Mouse (Mus musculus) midbrain, embryonic 16.5 days (tissue): ENCODE results near the gene Fcgrt. TPM values are rescaled to one million over a fixed set of nuclear protein-coding genes. Genes with fewer than 3 reads are reported as not detected.
"Not testable (repeated sequence)": the region's sequence is repeated elsewhere in the genome, so short reads cannot be mapped to it uniquely, and the experiment has no call there.

ENCODE experiments used
- ATAC-seq: fragments of 200-750 bp; cut with Nextera tagmentation; 2 replicates; pipeline ENCODE4 v1.8.0; 2017; ENCODE audit warnings: moderate TSS enrichment
- H3K27ac ChIP-seq: fragments of 300-500 bp; sonication (generic); 2 replicates; pipeline ENCODE4 v1.5.1; 2014; ENCODE audit warnings: mild to moderate bottlenecking, low read length, mixed read lengths
- H3K27me3 ChIP-seq: fragments of 300-500 bp; sonication (generic); 2 replicates; pipeline ENCODE4 v1.6.1; 2014; ENCODE audit warnings: low read depth, low read length, mixed read lengths; ENCODE audit not compliant: control insufficient read depth, insufficient read depth
- H3K36me3 ChIP-seq: fragments of 300-500 bp; sonication (generic); 2 replicates; pipeline ENCODE4 v1.6.1; 2014; ENCODE audit warnings: mild to moderate bottlenecking, low read length, moderate library complexity, mixed read lengths; ENCODE audit not compliant: control insufficient read depth, insufficient read depth
- H3K4me1 ChIP-seq: fragments of 300-500 bp; sonication (generic); 2 replicates; pipeline ENCODE4 v1.6.1; 2014; ENCODE audit warnings: mild to moderate bottlenecking, low read length, mixed read lengths; ENCODE audit not compliant: control insufficient read depth, insufficient read depth
- H3K4me2 ChIP-seq: fragments of 300-500 bp; sonication (generic); 2 replicates; pipeline ENCODE4 v1.6.1; 2014; ENCODE audit warnings: mild to moderate bottlenecking, low read length, mixed read lengths
- H3K4me3 ChIP-seq: fragments of 300-500 bp; sonication (generic); 2 replicates; pipeline ENCODE4 v1.5.1; 2014; ENCODE audit warnings: low read depth, mild to moderate bottlenecking, low read length, moderate library complexity, mixed read lengths
- H3K9ac ChIP-seq: fragments of 300-500 bp; sonication (generic); 2 replicates; pipeline ENCODE4 v1.6.1; 2014; ENCODE audit warnings: low read depth, low read length, mixed read lengths
- H3K9me3 ChIP-seq: fragments of 300-500 bp; sonication (generic); replicated peaks from 2 replicates; pipeline ENCODE4 v1.6.1; 2014; ENCODE audit warnings: mild to moderate bottlenecking, low read length, mixed read lengths; ENCODE audit not compliant: control insufficient read depth, poor library complexity, severe bottlenecking
- WGBS: fragments of 180-500 bp; shearing (Covaris S2); extraction: QIAGEN DNeasy Blood & Tissue Kit; methylation state at CpG from one replicate; pipeline ENCODE4 v1.1.7; 2014; 5-methylcytosine and 5-hydroxymethylcytosine counted together
- polyA plus RNA-seq: library from polyadenylated mRNA; unstranded; fragments of >200 nt; fragmentation: Nextera tagmentation; extraction: Ambion mirVana; gene quantifications from 2 replicates; pipeline ENCODE4 v1.2.1, GENCODE M21; 2015

The Fcgrt gene
- polyA plus RNA-seq, 1 experiment from 2014 or later: 27.9 TPM

DNA sequence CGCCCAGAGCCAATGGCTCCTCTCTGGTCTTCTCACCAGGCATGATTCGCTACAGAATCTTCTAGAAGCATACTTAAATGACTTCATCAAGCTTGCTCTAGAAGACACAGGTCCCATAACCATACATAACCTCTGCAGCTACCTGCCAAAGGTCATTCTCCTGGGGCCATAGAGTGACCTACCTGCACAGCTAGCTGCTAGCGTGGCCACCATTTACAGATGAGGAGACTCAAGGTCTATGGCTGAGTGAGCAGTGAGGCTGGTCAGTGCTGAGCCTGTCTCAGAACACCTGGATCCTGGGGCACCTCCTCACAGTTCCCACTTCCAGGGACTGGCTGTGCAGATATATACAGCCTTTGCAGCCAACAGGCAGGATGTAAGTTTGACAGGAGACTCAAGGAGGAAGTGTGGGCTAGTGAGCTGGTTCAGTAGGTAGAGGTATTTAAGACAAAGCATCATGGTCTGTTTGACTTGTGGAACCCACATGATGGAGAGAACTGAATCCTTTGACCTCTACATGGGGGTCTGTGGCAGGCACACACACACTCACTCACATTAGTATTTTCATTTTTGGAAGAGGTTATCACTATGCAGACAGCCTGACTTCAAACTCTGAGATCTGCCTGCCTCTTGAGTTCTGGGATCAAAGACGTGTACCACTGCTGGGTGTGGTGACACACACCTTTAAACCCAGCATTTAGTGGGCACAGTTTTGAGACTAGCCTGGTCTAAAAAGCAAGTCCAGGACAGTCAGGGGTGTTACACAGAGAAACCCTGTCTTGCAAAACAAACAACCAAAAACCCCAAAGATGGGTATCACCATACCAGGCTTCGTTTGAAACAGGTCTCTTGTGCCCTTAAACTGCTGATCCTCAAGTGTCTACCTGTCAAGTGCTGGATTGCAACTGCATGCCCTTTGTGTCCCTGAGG is 16.4 kb upstream of the Fcgrt start:
- 86% methylated on average over 5 of the region's 5 CpGs for WGBS
- Histone ChIP-seq H3K27ac (no peak overlapping the region), H3K36me3 (peaks cover 31% of the 10 kb centered on the region), H3K9ac (no peak overlapping the region), H3K4me1 (peaks cover 19% of the 10 kb centered on the region), H3K4me2 (no peak overlapping the region), H3K9me3 (no peaks in the 10 kb centered on the region), H3K4me3 (no peak overlapping the region), H3K27me3 (no peaks in the 10 kb centered on the region)
- ATAC-seq: no peak

GRCm38 (mm10) chr7:45118336-45118735 is 14.7 kb upstream of the Fcgrt start:
- H3K4me3 ChIP-seq: no peak overlapping the region
- H3K27me3 ChIP-seq: no peaks in the 10 kb centered on the region
- H3K9me3 ChIP-seq: no peaks in the 10 kb centered on the region
- H3K9ac ChIP-seq: no peak overlapping the region
- peaks cover 31% of the 10 kb centered on the region for H3K36me3 ChIP-seq
- peaks cover 13% of the 10 kb centered on the region for H3K4me1 ChIP-seq
- H3K4me2 ChIP-seq: no peak overlapping the region
- no peak for ATAC-seq
- WGBS: 91% methylated on average over 6 of the region's 6 CpGs
- H3K27ac ChIP-seq: no peak overlapping the region

- H3K9ac ChIP-seq: no peak overlapping the region
- H3K4me3 ChIP-seq: no peak overlapping the region
- H3K27ac ChIP-seq: no peak overlapping the region
- no peaks in the 10 kb centered on the region for H3K27me3 ChIP-seq
- H3K36me3 ChIP-seq: peaks cover 28% of the 10 kb centered on the region
- H3K4me2 ChIP-seq: no peak overlapping the region
- H3K4me1 ChIP-seq: peaks cover 6% of the 10 kb centered on the region; the same call in 1 of the 2 replicates
- ATAC-seq: no peak
- WGBS: 82% methylated on average over 8 of the region's 8 CpGs
- H3K9me3 ChIP-seq: no peaks in the 10 kb centered on the region
Measured at GRCm38 (mm10) chr7:45117566-45117965, 13.9 kb upstream of the Fcgrt start.

GRCm38 (mm10) chr7:45113476-45113875 is 9.8 kb upstream of the Fcgrt start:
- no peak overlapping the region for H3K27ac ChIP-seq
- no peak for ATAC-seq
- H3K4me3 ChIP-seq: no peak overlapping the region
- H3K27me3 ChIP-seq: no peaks in the 10 kb centered on the region
- WGBS: 92% methylated on average over 2 of the region's 2 CpGs
- H3K9me3 ChIP-seq: no peaks in the 10 kb centered on the region
- no peak overlapping the region for H3K4me2 ChIP-seq
- H3K36me3 ChIP-seq: no peaks in the 10 kb centered on the region
- no peaks in the 10 kb centered on the region for H3K4me1 ChIP-seq
- no peak overlapping the region for H3K9ac ChIP-seq

GRCm38 (mm10) chr7:45112529-45112928 is 8.9 kb upstream of the Fcgrt start:
- Histone ChIP-seq H3K4me1 (no peaks in the 10 kb centered on the region), H3K9me3 (no peaks in the 10 kb centered on the region), H3K36me3 (no peaks in the 10 kb centered on the region), H3K27me3 (no peaks in the 10 kb centered on the region), H3K27ac (no peak overlapping the region), H3K9ac (no peak overlapping the region), H3K4me2 (no peak overlapping the region), H3K4me3 (no peak overlapping the region)
- no peak for ATAC-seq
- WGBS: 64% methylated on average over 3 of the region's 3 CpGs

GRCm38 (mm10) chr7:45111940-45112339 is 8.3 kb upstream of the Fcgrt start:
- no peaks in the 10 kb centered on the region for H3K9me3 ChIP-seq
- H3K36me3 ChIP-seq: no peaks in the 10 kb centered on the region
- H3K4me3 ChIP-seq: no peak overlapping the region
- ATAC-seq: no peak
- WGBS: 75% methylated on average over 2 of the region's 2 CpGs
- no peak overlapping the region for H3K9ac ChIP-seq
- H3K4me2 ChIP-seq: no peak overlapping the region
- H3K27ac ChIP-seq: no peak overlapping the region
- no peaks in the 10 kb centered on the region for H3K27me3 ChIP-seq
- no peaks in the 10 kb centered on the region for H3K4me1 ChIP-seq

DNA sequence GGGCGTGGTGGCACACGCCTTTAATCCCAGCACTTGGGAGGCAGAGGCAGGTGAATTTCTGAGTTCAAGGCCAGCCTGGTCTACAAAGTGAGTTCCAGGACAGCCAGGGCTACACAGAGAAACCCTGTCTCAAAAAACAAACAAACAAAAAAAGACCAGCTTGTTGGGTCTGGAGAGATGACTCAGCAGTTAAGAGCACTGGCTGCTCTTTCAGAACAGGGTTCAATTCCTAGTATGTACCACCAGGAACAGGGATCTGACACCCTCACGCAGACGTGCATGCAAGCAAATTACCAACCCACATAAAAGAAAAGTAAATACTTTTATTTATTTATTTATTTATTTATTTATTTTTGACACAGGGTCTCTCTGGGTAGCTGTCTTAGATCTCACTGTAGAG is 6.4 kb upstream of the Fcgrt start:
- not testable (repeated sequence) for H3K27ac ChIP-seq, ATAC-seq, H3K4me3 ChIP-seq, H3K4me1 ChIP-seq, H3K27me3 ChIP-seq, H3K9ac ChIP-seq, H3K9me3 ChIP-seq, H3K36me3 ChIP-seq, H3K4me2 ChIP-seq
- WGBS: 96% methylated on average over 4 of the region's 4 CpGs

- Histone ChIP-seq H3K9me3 (no peaks in the 10 kb centered on the region), H3K27ac (no peak overlapping the region), H3K9ac (no peak overlapping the region), H3K27me3 (no peaks in the 10 kb centered on the region), H3K36me3 (no peaks in the 10 kb centered on the region), H3K4me3 (no peak overlapping the region), H3K4me2 (no peak overlapping the region), H3K4me1 (no peaks in the 10 kb centered on the region)
- WGBS: 49% methylated on average over 5 of the region's 5 CpGs
- no peak for ATAC-seq
Measured at GRCm38 (mm10) chr7:45107052-45107645, 3.5 kb upstream of the Fcgrt start.

- Histone ChIP-seq H3K4me2 (no peak overlapping the region), H3K36me3 (no peaks in the 10 kb centered on the region), H3K9me3 (no peaks in the 10 kb centered on the region), H3K27ac (no peak overlapping the region), H3K9ac (no peak overlapping the region), H3K27me3 (no peaks in the 10 kb centered on the region), H3K4me1 (no peaks in the 10 kb centered on the region), H3K4me3 (no peak overlapping the region)
- no peak for ATAC-seq
- WGBS: 19% methylated on average over 6 of the region's 6 CpGs
Measured at GRCm38 (mm10) chr7:45106441-45106840, 2.8 kb upstream of the Fcgrt start.
